Mouse (Mus musculus): Measurements from ENCODE around the gene Zfp652.

DNA sequence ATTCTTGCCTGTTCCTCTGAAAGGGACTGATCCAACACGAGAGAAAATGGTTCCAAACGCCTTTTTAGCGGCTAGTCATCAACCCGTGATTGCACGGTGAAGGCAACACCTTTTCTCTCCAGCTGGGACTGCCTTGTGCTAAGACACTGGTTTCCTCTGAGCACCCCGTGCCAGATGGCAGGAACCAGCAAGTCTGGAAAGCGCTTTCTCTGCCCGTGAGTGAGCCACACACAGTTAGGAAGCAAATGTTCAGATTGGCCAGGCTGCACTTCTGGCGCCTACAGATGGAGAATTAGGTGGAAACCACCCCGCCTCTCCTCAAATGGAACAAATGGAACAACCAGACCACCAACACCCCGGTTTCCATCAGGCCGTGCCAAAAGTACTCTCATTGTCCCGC is 79.3 kb downstream of the Zfp652 start:
- no peak for TF ChIP-seq POLR2A (IDR thresholded peaks at IDR 0.05; ENCODE audit: control insufficient read depth, extremely low read depth, insufficient read depth, low read length, poor library complexity)
- no peak for TF ChIP-seq CTCF (IDR thresholded peaks at IDR 0.05; ENCODE audit: borderline replicate concordance, control insufficient read depth, extremely low read depth, insufficient read depth, low read length, poor library complexity)

All from thymus, adult 2 months (tissue).